Mouse (Mus musculus) intestine, postnatal 0 days (tissue): ENCODE measurements around the gene AU021092. TPM values are rescaled to one million over a fixed set of nuclear protein-coding genes. Genes with fewer than 3 reads are reported as not detected.
A peak's percentile ranks its signal among the peaks of the same experiment; 100 is the strongest.

ENCODE experiments used
- ATAC-seq: fragments of 200-750 bp; cut with Nextera tagmentation; 2 replicates; pipeline ENCODE4 v1.8.0; 2017; ENCODE audit warnings: mild to moderate bottlenecking, moderate TSS enrichment, moderate library complexity
- H3K27ac ChIP-seq: fragments of 300-500 bp; sonication (generic); 2 replicates; pipeline ENCODE4 v1.5.1; 2014; ENCODE audit warnings: mild to moderate bottlenecking, low read depth, low read length, moderate library complexity
- H3K27me3 ChIP-seq: fragments of 300-500 bp; sonication (generic); replicated peaks from 2 replicates; pipeline ENCODE4 v1.6.1; 2014; ENCODE audit warnings: low read length, mixed read lengths; ENCODE audit not compliant: control insufficient read depth, insufficient read depth
- H3K36me3 ChIP-seq: fragments of 300-500 bp; sonication (generic); 2 replicates; pipeline ENCODE4 v1.6.1; 2014; ENCODE audit warnings: mild to moderate bottlenecking, moderate library complexity; ENCODE audit not compliant: control insufficient read depth, insufficient read depth
- H3K4me1 ChIP-seq: fragments of 300-500 bp; sonication (generic); replicated peaks from 2 replicates; pipeline ENCODE4 v1.6.1; 2014; ENCODE audit warnings: antibody characterized with exemption, low read length, mixed read lengths; ENCODE audit not compliant: control insufficient read depth, insufficient read depth
- H3K4me2 ChIP-seq: fragments of 300-500 bp; sonication (generic); replicated peaks from 2 replicates; pipeline ENCODE4 v1.6.1; 2014; ENCODE audit warnings: low read depth, mild to moderate bottlenecking, moderate library complexity
- H3K4me3 ChIP-seq: fragments of 300-500 bp; sonication (generic); 2 replicates; pipeline ENCODE4 v1.5.1; 2014; ENCODE audit warnings: low read depth, low read length
- H3K9ac ChIP-seq: fragments of 300-500 bp; sonication (generic); 2 replicates; pipeline ENCODE4 v1.6.1; 2014; ENCODE audit warnings: mild to moderate bottlenecking, low read depth, low read length
- H3K9me3 ChIP-seq: fragments of 300-500 bp; sonication (generic); 2 replicates; pipeline ENCODE4 v1.6.1; 2016; ENCODE audit warnings: mixed run types; ENCODE audit not compliant: control insufficient read depth
- CTCF ChIP-seq: sonication (generic); IDR thresholded peaks from 2 replicates; pipeline ENCODE4 v1.5.1; 2016; ENCODE audit warnings: low read depth, mild to moderate bottlenecking, control low read depth, antibody characterized with exemption, moderate library complexity
- WGBS: fragments of 180-500 bp; shearing (Covaris S2); extraction: QIAGEN DNeasy Blood & Tissue Kit; methylation state at CpG from one replicate; pipeline ENCODE4 v1.1.7; 2014; 5-methylcytosine and 5-hydroxymethylcytosine counted together
- polyA plus RNA-seq: library from polyadenylated mRNA; unstranded; fragments of >200 nt; fragmentation: Nextera tagmentation; extraction: Ambion mirVana; gene quantifications from 2 replicates; pipeline ENCODE4 v1.2.1, GENCODE M21; 2015

Gene AU021092
- polyA plus RNA-seq, 1 experiment from 2014 or later: 3.9 TPM

GRCm38 (mm10) chr16:5254346-5255025 is 32.4 kb upstream of the AU021092 start:
- Histone ChIP-seq H3K9me3 (no peaks in the 10 kb centered on the region), H3K27me3 (no peaks in the 10 kb centered on the region), H3K4me3 (peak overlapping the region; percentile 78), H3K4me1 (peaks cover 3% of the 10 kb centered on the region; the same call in 1 of the 2 replicates), H3K27ac (peak overlapping the region; percentile 63), H3K4me2 (peak overlapping the region; percentile 77), H3K9ac (peak overlapping the region; percentile 60), H3K36me3 (peaks cover 10% of the 10 kb centered on the region; the same call in 1 of the 2 replicates)
- 4% methylated on average over 15 of the region's 15 CpGs for WGBS
- ATAC-seq: peak; percentile 75
- TF ChIP-seq CTCF: peak; percentile 99

GRCm38 (mm10) chr16:5252260-5252659 is 30.2 kb upstream of the AU021092 start:
- no peak overlapping the region for H3K4me2 ChIP-seq
- H3K4me3 ChIP-seq: no peak overlapping the region
- H3K9ac ChIP-seq: no peak overlapping the region
- ATAC-seq: no peak
- H3K36me3 ChIP-seq: peaks cover 33% of the 10 kb centered on the region
- H3K27me3 ChIP-seq: no peaks in the 10 kb centered on the region
- 98% methylated on average over 2 of the region's 2 CpGs for WGBS
- no peak overlapping the region for H3K27ac ChIP-seq
- no peak for TF ChIP-seq CTCF
- H3K9me3 ChIP-seq: no peaks in the 10 kb centered on the region
- H3K4me1 ChIP-seq: peaks cover 3% of the 10 kb centered on the region; the same call in 1 of the 2 replicates

DNA sequence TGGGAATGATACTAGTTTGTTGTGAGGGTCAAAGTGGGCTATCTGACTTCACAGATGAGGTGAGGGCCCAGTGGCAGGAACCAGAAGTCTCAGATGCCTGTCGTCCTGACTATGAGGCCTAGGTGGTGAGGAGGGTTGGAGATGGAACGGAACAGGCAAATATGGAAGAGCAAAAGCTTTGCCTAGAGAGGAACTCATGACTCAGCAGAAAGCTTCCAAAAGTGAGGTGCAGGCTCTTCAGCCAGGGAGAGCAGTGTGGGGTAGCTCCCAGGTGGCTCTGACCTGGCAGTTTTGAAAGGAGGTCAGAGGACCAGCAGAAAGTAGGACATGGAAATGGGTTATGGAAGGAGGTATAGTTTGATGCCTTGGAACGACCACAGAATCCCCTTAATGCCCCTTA is 28.8 kb upstream of the AU021092 start:
- Histone ChIP-seq H3K4me1 (peaks cover 3% of the 10 kb centered on the region; the same call in 1 of the 2 replicates), H3K4me2 (no peak overlapping the region), H3K27me3 (no peaks in the 10 kb centered on the region), H3K27ac (no peak overlapping the region), H3K9ac (no peak overlapping the region), H3K36me3 (peaks cover 43% of the 10 kb centered on the region), H3K4me3 (no peak overlapping the region), H3K9me3 (no peaks in the 10 kb centered on the region)
- no peak for TF ChIP-seq CTCF
- 91% methylated on average over 3 of the region's 3 CpGs for WGBS
- no peak for ATAC-seq

DNA sequence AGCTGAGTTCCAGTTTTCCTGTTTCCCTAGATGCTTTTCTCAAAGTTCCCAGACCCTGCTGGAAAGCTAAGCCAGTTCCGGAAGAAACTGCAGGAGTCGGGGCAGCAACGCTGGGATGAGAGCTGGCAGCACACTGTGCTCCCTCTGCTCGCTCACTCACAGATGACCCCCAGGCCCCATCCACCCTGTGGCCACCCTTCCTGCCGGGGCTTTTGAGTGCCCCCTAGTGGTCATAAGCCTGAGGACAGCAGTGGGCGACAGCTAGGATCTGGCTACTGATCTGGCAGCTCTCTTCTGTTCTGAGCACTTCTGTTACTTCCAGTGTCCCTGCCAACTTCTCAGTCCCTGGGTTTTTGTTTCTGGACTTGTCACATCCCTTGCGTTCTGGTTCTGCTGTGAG is 22.3 kb upstream of the AU021092 start:
- 41% methylated on average over 7 of the region's 7 CpGs for WGBS
- no peak overlapping the region for H3K4me3 ChIP-seq
- no peaks in the 10 kb centered on the region for H3K4me1 ChIP-seq
- no peak overlapping the region for H3K27ac ChIP-seq
- no peaks in the 10 kb centered on the region for H3K9me3 ChIP-seq
- TF ChIP-seq CTCF: peak; percentile 88
- peaks cover 77% of the 10 kb centered on the region for H3K36me3 ChIP-seq
- no peak; the same call in 1 of the 2 replicates for ATAC-seq
- no peak overlapping the region for H3K4me2 ChIP-seq
- H3K9ac ChIP-seq: no peak overlapping the region
- no peaks in the 10 kb centered on the region for H3K27me3 ChIP-seq

- TF ChIP-seq CTCF: no peak
- Histone ChIP-seq H3K27me3 (no peaks in the 10 kb centered on the region), H3K9me3 (no peaks in the 10 kb centered on the region), H3K9ac (no peak overlapping the region), H3K4me1 (no peaks in the 10 kb centered on the region), H3K4me2 (no peak overlapping the region), H3K27ac (no peak overlapping the region), H3K4me3 (no peak overlapping the region), H3K36me3 (peaks cover 66% of the 10 kb centered on the region)
- no peak for ATAC-seq
- WGBS: 89% methylated on average over 6 of the region's 6 CpGs
Measured at GRCm38 (mm10) chr16:5242882-5243281, 20.8 kb upstream of the AU021092 start.

- Histone ChIP-seq H3K36me3 (peaks cover 61% of the 10 kb centered on the region), H3K4me3 (no peak overlapping the region)
- no peak for ATAC-seq
Measured at GRCm38 (mm10) chr16:5242355-5242754, 20.3 kb upstream of the AU021092 start.

More at GRCm38 (mm10) chr16:5242355-5242754, 20.3 kb upstream of the AU021092 start:
- TF ChIP-seq CTCF: no peak
- no peaks in the 10 kb centered on the region for H3K4me1 ChIP-seq
- H3K9ac ChIP-seq: no peak overlapping the region
- H3K4me2 ChIP-seq: no peak overlapping the region
- no peaks in the 10 kb centered on the region for H3K27me3 ChIP-seq
- H3K27ac ChIP-seq: no peak overlapping the region
- no peaks in the 10 kb centered on the region for H3K9me3 ChIP-seq
- WGBS: 94% methylated on average over 4 of the region's 4 CpGs
